Mouse (Mus musculus): Measurements from ENCODE around the gene Cstb. TPM values are rescaled to one million over a fixed set of nuclear protein-coding genes. Genes with fewer than 3 reads are reported as not detected.

The Cstb gene
- polyA plus RNA-seq (2017; shearing (Covaris generic)) = 153 TPM

GRCm38 (mm10) chr10:78425181-78426041, at the start of gene Cstb:
Gene Cstb (plus strand): TSS chr10:78425669.

DNA sequence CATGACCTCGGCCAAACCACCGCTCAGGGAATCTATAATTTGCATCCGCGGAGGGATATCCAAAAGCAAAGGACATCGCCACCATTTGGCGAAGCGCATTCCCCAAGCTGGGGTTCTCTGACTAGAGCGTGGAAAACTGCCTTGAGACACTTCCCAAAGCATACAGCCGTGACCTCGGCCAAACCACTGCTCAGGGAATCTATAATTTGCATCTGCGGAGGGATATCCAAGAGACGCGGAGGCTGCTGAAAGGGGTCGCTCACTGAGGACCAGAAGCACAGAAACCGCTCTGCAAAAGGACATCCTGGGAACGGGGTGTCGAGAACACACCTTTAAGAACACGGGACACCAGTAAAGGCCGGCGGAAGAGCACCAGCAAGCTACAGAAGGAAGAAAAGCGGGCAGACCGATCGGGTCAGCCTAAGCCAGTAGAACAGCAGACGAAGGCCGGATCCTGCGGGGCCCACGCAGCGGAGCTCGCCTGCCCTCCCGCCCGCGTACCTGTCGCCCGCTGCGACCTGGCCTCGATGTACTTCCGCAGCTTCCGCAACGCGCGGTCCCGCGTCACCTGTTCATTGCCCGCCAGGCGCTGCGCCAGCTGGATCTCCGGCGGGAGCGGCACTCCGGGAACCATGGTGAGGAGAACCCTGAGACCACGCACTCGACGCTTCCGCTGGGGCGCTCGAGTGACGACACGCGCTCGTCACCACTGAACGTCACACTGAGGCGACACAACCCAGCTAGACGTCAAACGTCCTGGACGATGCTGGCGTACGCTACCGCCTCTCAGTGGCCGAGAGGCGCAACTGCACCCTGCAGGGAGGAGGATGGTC, 12.9 kb upstream of the Cstb start, which contains the start of gene Rrp1:
Rrp1 (minus strand) TSS at position 725 of the 833 bp plus-strand sequence.

DNA sequence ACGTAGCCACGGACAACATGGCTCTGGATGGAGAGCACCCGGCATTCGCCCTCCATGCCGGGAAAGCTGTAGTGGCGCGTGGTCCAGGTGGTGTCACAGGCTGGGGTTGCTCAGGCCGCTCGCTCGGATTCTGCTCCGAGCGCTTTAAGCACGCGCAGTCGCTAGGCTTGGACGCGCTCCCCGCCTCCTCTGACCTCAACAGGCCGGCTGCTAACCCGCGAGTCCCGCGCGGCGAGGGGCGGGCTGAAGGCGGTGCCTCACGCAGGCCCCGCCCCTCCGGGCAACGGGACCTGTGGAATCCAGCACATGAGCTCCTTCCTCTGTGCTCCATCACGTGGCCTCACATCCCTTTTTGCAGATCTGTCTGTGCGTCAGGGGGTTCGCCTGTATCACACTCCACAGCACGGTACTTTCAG, 39.3 kb downstream of the Cstb start, which contains the start of gene Pdxk:
Pdxk (minus strand) TSS at position 184 of the 416 bp plus-strand sequence.

Other genes starting within 250 kb of the Cstb start
- gene Pwp2, start 240.5 kb upstream of the Cstb start, polyA plus RNA-seq (2017; shearing (Covaris generic)) = 20.6 TPM
- gene Trappc10, start 181.0 kb upstream of the Cstb start, polyA plus RNA-seq (2017; shearing (Covaris generic)) = 47.4 TPM
- 145 TPM for gene Agpat3, start 73.2 kb upstream of the Cstb start, polyA plus RNA-seq (2017; shearing (Covaris generic))
- gene Rrp1, start 12.6 kb upstream of the Cstb start, polyA plus RNA-seq (2017; shearing (Covaris generic)) = 344 TPM
- gene Pdxk, start 39.3 kb downstream of the Cstb start, polyA plus RNA-seq (2017; shearing (Covaris generic)) = 18.7 TPM
- gene Olfr1358, start 91.8 kb downstream of the Cstb start, polyA plus RNA-seq (2017; shearing (Covaris generic)) = not detected
- 44.2 TPM for gene Ilvbl, start 148.7 kb downstream of the Cstb start, polyA plus RNA-seq (2017; shearing (Covaris generic))
- not detected for gene Syde1, start 166.3 kb downstream of the Cstb start, polyA plus RNA-seq (2017; shearing (Covaris generic))
- gene Olfr1357, start 192.4 kb downstream of the Cstb start, polyA plus RNA-seq (2017; shearing (Covaris generic)) = not detected

All from effector memory CD4-positive, alpha-beta T cell, adult 5 months (primary cell).